ENCODE assay signal across 30 mouse cellular contexts in the genomic region with DNA sequence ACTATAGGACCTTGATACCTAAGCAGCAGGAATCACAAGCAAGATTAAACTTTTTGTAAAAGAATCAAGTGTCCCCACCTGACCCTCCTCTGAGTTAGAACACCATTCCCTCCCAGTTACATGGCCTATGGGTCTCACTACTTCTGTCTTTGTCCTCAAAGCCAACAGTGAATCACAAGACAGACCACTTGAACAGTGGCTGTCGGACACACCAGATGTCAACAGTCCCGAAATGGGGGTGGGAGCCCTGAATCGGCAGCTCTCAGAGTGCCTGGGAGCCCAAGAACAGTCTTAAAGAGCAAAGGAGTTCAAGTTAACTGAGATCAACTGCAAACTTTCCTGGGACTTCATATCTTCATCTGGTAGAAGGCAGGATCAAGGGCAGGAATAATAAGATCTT. TPM values are rescaled to one million over a fixed set of nuclear protein-coding genes. Genes with fewer than 3 reads are reported as not detected.
DNase-seq lines count a peak whose midpoint lies in the region; ATAC-seq and TF ChIP-seq lines count a peak whose summit lies in the region.
"Had no signal": no experiment of that assay in that cellular context is flagged by ENCODE, and none has a peak within 500 bp of the region (broad histone marks: within the 10 kb centered on the region; RNA-seq: fewer than 3 reads in every experiment).

No protein-coding gene starts in this region.

- H3K4me3 ChIP-seq in ES-E14 (ENCODE audit: insufficient read depth in 1 of 2, low read depth in 1 of 2, low read length in 2 of 2, poor library complexity in 1 of 2, severe bottlenecking in 1 of 2), result 0 out of 4 replicates have a peak overlapping the region, but pooled peaks of 1 of the 2 experiments have one; percentile 33
- H3K4me3 ChIP-seq in heart, embryonic 14.5 days (ENCODE audit: control insufficient read depth in 1 of 2, insufficient read depth in 1 of 2, low read depth in 1 of 2, low read length in 2 of 2), result no peak overlapping the region
- H3K4me3 ChIP-seq: erythroblast, embryonic 14.5 days; hindbrain, embryonic 10.5 days; hindbrain, embryonic 15.5 days; kidney, embryonic 15.5 days; megakaryocyte, embryonic 14.5 days; midbrain, embryonic 12.5 days; myocyte; neural tube, embryonic 12.5 days had no signal

- WGBS in heart, embryonic 14.5 days, result 24% methylated on average over 3 of the region's 3 CpGs

- in situ Hi-C loops in ES-E14 (cut with MboI; ENCODE audit: low sequenced_read_pairs in 2 of 2, unreplicated experiment in 2 of 2), result no loop called here

- no peak for ATAC-seq in heart, embryonic 14.5 days (ENCODE audit: insufficient number of reproducible peaks, insufficient read depth, low FRiP score, low read depth)
- ATAC-seq: activated CD4-positive, CD25-positive, alpha-beta regulatory T cell, adult 4 months; inflammation-experienced regulatory T-cells, adult 6 months had no signal

- no peaks in the 10 kb centered on the region for H3K9me3 ChIP-seq in ES-E14 (ENCODE audit: control insufficient read depth, insufficient read depth, low read depth, low read length)
- H3K9me3 ChIP-seq in heart, embryonic 14.5 days (ENCODE audit: control insufficient read depth, low read length), result no peaks in the 10 kb centered on the region
- H3K9me3 ChIP-seq: hindbrain, embryonic 10.5 days; hindbrain, embryonic 15.5 days; kidney, embryonic 15.5 days; midbrain, embryonic 12.5 days; neural tube, embryonic 12.5 days had no signal

- intact Hi-C loops in heart, postnatal 25 days (cut with DNase I), result no loop called here

- peak overlapping the region; percentile 2; the same call in 1 of the 2 replicates for H3K4me2 ChIP-seq in heart, embryonic 14.5 days (ENCODE audit: low read length)
- H3K4me2 ChIP-seq: hindbrain, embryonic 15.5 days; kidney, embryonic 15.5 days; midbrain, embryonic 12.5 days; neural tube, embryonic 12.5 days had no signal

- peak; percentile 22 to 30 for DNase-seq in heart, adult 9 months (ENCODE audit: low spot score in 2 of 2)
- no peak for DNase-seq in heart, postnatal 25 days (ENCODE audit: low spot score)
- no peak for DNase-seq in ES-E14 (ENCODE audit: low read depth, low spot score)
- peak; percentile 28 for DNase-seq in heart, postnatal 4 days
- no peak for DNase-seq in adrenal gland, postnatal 25 days
- no peak for DNase-seq in cerebellum, postnatal 4 days (ENCODE audit: low spot score in 2 of 2)
- no peak for DNase-seq in kidney, adult 8-10 months
- DNase-seq: adrenal gland, postnatal 10 days; cerebellum, adult 11-12 months; cerebellum, adult 9-11 months; gastrocnemius, postnatal 10 days; kidney, adult 11 months; kidney, postnatal 25 days; left cerebral cortex, postnatal 4 days; lung, postnatal 36 days; right cerebral cortex, postnatal 4 days; thymus, adult 18-20 months; thymus, postnatal 25 days had no signal

- H3K27me3 ChIP-seq in heart, embryonic 14.5 days (ENCODE audit: control insufficient read depth, insufficient read depth, low read length), result no peaks in the 10 kb centered on the region
- H3K27me3 ChIP-seq: hindbrain, embryonic 15.5 days; kidney, embryonic 15.5 days; midbrain, embryonic 12.5 days; neural tube, embryonic 12.5 days had no signal

- peaks cover 5% of the 10 kb centered on the region; the same call in 1 of the 2 replicates for H3K36me3 ChIP-seq in ES-E14 (ENCODE audit: control insufficient read depth, insufficient read depth, low read length, poor library complexity, severe bottlenecking)
- H3K36me3 ChIP-seq in heart, embryonic 14.5 days (ENCODE audit: control insufficient read depth, insufficient read depth, low read length), result no peaks in the 10 kb centered on the region
- H3K36me3 ChIP-seq: hindbrain, embryonic 15.5 days; kidney, embryonic 15.5 days; midbrain, embryonic 12.5 days; neural tube, embryonic 12.5 days had no signal

- H3K4me1 ChIP-seq in ES-E14 (ENCODE audit: control insufficient read depth in 2 of 2, insufficient read depth in 2 of 2, low read length in 2 of 2, poor library complexity in 1 of 2), result peaks cover 18 to 28% of the 10 kb centered on the region in 2 experiments
- peaks cover 27 to 47% of the 10 kb centered on the region in 2 experiments for H3K4me1 ChIP-seq in heart, embryonic 14.5 days (ENCODE audit: control insufficient read depth in 2 of 2, insufficient read depth in 2 of 2, low read length in 2 of 2)

- H3K9ac ChIP-seq in ES-E14 (ENCODE audit: insufficient read depth, low read depth, low read length, poor library complexity, severe bottlenecking), result no peak overlapping the region
- no peak overlapping the region for H3K9ac ChIP-seq in heart, embryonic 14.5 days (ENCODE audit: low read length)
- H3K9ac ChIP-seq: hindbrain, embryonic 15.5 days; kidney, embryonic 15.5 days; midbrain, embryonic 12.5 days; neural tube, embryonic 12.5 days had no signal

- peak overlapping the region; percentile 60; the same call in 1 of the 2 replicates for H3K27ac ChIP-seq in ES-E14 (ENCODE audit: insufficient read depth, low read depth, low read length, poor library complexity, severe bottlenecking)
- H3K27ac ChIP-seq in heart, embryonic 14.5 days (replicated peaks in 1 of 2; ENCODE audit: control insufficient read depth in 1 of 2, insufficient read depth in 1 of 2, low read depth in 2 of 2, low read length in 2 of 2), result no peak overlapping the region; a peak in 1 of 4 replicates
- H3K27ac ChIP-seq: hindbrain, embryonic 10.5 days; hindbrain, embryonic 15.5 days; kidney, embryonic 15.5 days; midbrain, embryonic 12.5 days; neural tube, embryonic 12.5 days; stomach, postnatal 0 days had no signal

TF ChIP-seq in ES-E14, 5 proteins besides CTCF, POLR2A, EP300 and RAD21:
- TF ChIP-seq HCFC1 (IDR thresholded peaks at IDR 0.05; ENCODE audit: borderline replicate concordance, insufficient read depth, low read length) (no peak), ZNF384 (IDR thresholded peaks at IDR 0.05; ENCODE audit: low read depth, low read length) (no peak), MAFK (IDR thresholded peaks at IDR 0.05; ENCODE audit: insufficient read depth, low read depth, low read length) (no peak), ZC3H11A (IDR thresholded peaks at IDR 0.05; ENCODE audit: borderline replicate concordance, low read depth, low read length) (no peak), CHD2 (IDR thresholded peaks at IDR 0.05; ENCODE audit: low read depth, low read length) (no peak)

RNA-seq across cellular contexts. Expression of a gene that starts 5.0 kb away (rescaled TPM):
- total RNA-seq in heart, postnatal 25 days (2021), result 100 to 1,000 TPM; 124 to 140 TPM
- total RNA-seq in ES-E14 (2012; rRNA removed), result 36.7 and 53.5 TPM in 2 replicates
- polyA plus RNA-seq in heart, embryonic 14.5 days (2014; fragmentation: Nextera tagmentation; extraction: Ambion mirVana), result 56.4 and 68.3 TPM in 2 replicates
- total RNA-seq in heart, postnatal 4 days (2021), result 10 to 100 TPM; 65.8 to 67.9 TPM
- total RNA-seq in adrenal gland, postnatal 25 days (2021), result 12.1 and 22.9 TPM in 2 replicates

Comparison
In these comparisons a context has a peak if more than half of its experiments do, and no peak if none do; other contexts are left out.
1. DNase-seq: peak in heart, adult 9 months (2 of 2) and heart, postnatal 4 days (single experiment); none in heart, postnatal 25 days (single experiment), ES-E14 (single experiment), adrenal gland, postnatal 25 days (single experiment), cerebellum, postnatal 4 days (0 of 2) and kidney, adult 8-10 months (0 of 2).